Mouse (Mus musculus): ENCODE results near the gene Tarsl2.

The Tarsl2 gene

DNA sequence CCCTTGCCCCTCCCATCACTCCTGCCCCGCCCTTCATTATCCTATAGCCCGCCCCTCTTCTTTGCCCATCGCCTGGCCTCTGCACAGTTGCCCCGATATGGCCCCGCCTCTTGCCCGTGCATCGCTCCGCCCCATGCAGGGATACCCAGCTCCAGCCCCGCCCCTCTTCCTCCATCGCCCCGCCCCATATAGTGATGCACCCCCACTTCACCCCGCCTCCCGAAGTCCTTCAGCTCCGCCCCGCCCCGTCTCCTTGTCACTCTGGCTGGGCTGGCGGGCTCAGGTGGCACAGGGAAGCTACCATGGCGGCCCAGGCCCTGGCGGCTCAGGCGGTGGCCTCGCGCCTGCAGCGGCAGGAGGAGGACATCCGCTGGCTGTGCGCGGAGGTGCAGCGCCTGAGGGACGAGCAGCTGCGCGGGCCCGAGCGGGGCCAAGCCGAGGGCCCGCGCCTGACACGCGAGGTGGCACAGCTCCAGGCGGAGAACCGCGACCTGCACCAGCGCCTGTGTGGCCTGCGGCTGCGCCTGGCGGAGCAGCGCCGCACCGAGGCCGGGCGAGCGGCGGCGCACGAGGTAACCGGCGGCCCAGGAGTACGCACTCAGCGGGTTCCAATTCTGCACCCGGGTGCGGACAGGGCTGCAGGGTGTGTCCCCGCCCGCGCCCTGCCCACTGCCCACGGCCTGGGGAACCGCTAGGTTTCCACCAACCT is at the start of gene Tarsl2:
Gene Tarsl2 (plus strand): TSS at position 256 of the 709 bp plus-strand sequence.
- DNase-seq (ENCODE audit: low spot score in 2 of 2), result peak; percentile 92 to 94

DNA sequence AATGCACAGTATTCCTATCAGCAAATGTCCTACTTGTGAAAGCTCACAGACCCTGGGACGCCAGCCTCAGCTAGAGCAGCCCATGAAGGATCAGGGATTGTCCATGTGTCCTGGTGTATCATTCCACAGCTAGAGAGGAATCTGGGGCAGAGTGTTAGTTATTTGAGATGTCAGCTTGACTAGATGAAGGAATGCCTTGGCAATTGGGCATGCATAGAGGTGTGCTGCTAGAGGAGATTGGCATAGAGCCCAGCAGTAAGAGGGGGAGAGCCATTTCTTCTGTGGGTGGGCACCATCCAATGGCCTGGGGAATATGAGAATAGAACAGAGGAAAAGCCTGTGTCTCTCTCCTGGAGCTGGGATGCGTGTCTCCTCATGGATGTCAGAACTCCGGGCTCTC is 38.6 kb upstream of the Tarsl2 start:
- no peak for DNase-seq (ENCODE audit: low spot score in 2 of 2)

DNA sequence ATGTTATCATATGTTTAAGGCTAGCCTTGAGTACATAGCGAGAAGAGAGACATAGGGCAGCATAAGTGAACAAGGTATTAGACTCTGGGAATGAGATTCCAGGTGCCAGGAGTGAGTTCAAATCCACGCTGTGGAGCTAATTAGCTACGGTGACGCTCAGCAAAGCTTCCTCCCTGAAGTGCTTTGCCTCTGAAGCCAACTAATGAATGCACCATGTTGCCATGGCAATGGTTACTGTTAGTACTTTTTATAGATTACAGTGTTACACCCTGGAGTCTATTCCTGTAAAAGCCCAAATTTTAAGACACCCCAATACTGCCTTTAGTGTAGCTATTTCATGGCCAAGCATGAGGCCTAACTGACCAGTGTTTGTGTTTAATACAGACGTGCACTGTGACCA is 37.7 kb upstream of the Tarsl2 start:
- peak in 1 of 2 experiments; percentile 38 for DNase-seq (ENCODE audit: low spot score in 2 of 2)

DNA sequence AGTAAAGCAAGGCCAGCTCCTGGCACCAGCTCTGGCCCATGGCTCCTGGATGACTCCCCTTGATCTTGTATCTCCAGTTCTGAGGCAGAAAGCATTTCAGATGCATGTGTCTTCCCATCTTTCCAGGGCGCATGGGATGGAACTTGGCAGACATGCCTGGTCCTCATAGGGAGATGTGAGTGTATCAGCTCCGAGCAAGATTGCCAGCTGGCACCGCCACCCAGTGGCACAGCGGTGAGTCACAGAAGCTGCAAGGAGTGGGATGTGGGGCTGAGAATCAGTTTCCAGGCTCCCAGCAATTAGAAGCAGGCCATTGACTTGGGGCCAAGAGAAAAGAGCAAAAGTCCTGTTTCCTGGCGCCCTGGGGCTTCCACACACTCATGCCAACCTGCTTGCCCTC is 34.5 kb upstream of the Tarsl2 start:
- peak; percentile 72 to 85 for DNase-seq (ENCODE audit: low spot score in 2 of 2)

DNA sequence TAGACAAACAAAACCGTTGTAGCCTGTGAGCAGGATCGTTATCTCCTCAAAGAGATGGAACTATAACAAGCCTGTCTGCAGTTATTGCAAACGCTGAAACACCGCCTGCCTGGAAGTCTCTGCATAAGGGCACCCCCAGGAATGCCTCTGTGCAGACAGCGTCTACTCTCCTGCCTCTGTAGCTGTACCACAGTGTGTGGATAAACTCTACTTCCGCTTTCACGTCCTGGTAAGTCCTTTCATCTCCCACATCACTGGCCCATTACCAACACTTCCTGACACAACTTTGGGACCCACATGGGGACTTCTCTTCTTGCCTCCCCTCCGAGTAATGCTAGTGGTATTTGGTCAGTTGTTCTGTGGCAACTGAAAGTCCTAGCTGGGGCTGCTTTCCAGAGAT is 34.0 kb upstream of the Tarsl2 start:
- DNase-seq (ENCODE audit: low spot score in 2 of 2), result no peak

DNA sequence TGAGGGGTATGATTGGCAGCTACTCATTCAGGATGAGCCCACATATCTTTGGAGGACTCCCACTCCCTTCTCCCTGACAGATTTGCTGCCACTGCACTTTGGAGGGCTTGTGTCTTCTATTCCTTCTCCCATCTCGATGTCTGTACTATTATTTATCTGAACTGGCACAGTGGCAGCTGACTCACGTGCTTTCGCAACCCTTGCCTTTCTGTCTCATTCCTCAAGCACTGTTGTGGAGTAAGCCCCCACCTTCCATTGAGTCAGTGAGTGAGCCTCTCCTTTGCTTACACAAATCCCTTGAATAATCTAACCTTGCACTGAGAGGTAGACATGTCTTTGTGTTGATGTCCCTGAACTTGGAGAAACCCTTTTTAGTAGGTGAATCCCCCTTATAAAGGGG is 33.4 kb upstream of the Tarsl2 start:
- DNase-seq (ENCODE audit: low spot score in 2 of 2), result no peak

DNA sequence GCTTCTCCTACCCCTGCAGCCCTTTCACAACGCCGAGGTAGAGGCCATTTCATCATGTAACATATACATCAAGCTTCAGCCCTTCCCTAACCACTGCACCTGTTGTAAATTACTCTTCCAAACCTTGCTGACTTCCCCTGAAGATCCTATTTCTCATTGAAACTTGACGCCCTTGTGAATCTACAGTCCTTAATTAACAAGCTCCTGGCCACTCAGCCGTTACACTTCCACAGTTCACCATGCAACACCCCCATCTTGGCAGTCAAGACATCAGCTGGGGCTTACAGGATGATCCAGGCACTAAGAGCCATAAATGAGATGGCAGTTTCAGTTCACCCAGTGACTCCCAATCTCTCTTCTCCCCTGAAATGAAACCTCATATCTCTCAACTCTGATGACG is 31.0 kb upstream of the Tarsl2 start:
- no peak for DNase-seq (ENCODE audit: low spot score in 2 of 2)

DNA sequence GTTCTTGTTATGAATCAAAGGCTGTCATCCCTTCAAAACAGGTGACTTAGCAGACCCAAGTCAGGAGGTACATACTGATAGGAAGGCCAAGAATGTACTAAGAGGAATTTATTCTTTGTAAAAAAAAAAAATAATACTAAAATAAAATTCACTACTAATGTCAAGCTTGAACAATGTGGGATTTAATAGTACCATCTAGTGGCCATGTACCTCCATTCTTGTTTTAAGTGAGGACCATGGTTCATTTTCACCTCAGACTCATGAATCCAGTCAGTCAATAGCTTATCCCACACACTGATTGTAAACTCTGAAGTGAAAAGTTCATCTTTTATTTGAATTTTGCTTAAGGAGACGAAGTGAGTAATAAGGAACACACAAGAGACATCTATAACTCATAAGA is 25.9 kb upstream of the Tarsl2 start:
- no peak for DNase-seq (ENCODE audit: low spot score in 2 of 2)

DNA sequence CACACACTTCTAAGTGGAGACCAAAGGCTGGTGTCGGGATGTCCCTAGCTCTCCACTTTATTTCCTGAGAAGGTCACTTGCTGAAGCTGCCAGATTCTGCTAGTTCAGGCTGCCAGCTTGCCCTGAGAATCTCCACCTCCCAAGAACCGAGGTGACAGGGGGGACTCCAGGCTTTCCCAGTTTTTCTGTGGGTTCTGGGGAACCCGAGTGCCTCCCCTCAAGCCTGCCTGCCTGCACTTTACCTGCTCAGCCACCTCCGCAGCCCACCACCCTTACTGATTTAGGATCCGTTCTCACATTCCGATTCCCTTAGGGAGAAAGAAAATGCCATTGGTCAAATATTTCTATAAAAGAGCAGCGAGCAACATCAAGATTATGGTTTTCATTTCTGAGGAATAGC is 24.0 kb upstream of the Tarsl2 start:
- DNase-seq (ENCODE audit: low spot score in 2 of 2), result no peak

DNA sequence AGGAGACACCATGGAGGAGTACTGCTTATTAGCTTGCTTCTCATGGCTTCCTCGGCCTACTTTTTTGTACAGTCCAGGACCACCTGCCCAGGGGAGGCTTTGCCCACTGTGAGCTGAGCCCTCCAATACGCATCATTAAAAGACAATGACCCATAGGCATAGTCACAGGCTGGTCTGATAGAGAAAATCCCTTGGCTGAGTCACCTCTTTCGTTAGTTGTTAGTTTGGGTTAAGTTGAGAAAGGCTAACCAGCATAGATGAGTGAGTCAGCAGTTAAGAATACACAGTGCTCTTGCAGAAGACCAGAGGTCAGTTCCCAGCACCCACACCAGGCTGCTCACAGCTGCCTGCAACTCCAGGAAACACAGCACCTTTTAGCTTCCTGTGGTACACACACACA is 21.4 kb upstream of the Tarsl2 start:
- no peak for DNase-seq (ENCODE audit: low spot score in 2 of 2)

DNA sequence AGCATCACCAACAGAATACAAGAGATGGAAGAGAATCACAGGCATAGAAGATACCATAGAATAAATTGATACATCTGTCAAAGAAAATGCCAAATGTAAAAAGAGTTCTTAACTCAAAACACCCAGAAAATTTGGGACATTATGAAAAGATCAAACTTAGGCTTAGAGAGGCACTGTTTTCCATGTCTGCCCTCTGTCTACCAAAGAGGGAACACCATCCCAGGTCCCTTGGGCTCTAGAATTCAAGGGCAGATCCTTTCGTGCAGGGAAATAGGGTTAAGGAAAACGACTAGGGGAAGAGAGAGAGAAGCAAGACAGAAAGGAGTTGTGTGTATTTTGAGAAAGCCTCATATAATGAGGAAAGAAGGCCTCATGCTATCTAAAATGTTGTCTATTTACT is 19.2 kb upstream of the Tarsl2 start:
- DNase-seq (ENCODE audit: low spot score in 2 of 2), result no peak

DNA sequence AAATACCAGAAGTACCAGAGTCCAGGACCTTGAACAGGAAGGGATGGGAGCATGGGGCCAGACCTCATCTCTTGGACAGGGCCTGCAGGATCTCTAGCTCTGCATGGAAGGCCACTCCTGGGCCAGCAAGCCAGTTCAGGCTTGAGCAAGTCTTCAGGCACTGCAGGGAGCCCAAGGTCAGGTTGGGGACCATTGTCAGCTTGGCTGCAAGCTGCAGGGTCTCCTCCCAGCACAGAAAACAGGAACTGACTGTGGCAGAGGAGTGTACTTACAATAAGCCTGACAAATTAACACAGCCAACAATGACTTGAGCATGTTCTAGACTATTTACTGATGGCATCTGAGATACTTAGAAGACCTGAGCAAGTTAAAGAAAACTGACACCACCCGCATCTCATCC is 14.9 kb upstream of the Tarsl2 start:
- DNase-seq (ENCODE audit: low spot score in 2 of 2), result no peak

DNA sequence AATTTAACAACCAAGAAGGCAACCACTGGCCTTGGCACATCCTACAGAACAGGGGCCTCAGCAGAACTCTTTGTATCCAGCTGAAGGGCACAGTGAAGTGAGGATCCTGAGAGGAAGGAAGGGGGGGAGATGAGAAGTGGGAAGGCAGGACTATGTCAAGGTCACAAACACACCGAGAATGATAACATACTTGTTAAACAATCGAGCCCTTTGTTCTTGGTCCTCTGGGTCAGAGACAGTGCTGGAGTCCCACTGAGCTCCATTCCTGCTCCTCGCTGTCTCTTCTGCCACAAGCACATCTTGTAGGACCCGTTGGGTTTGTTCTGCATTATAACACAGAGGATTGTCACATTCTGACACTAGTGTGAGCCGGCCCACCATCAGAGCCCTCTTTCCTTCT is 14.0 kb upstream of the Tarsl2 start:
- DNase-seq (ENCODE audit: low spot score in 2 of 2), result no peak

DNA sequence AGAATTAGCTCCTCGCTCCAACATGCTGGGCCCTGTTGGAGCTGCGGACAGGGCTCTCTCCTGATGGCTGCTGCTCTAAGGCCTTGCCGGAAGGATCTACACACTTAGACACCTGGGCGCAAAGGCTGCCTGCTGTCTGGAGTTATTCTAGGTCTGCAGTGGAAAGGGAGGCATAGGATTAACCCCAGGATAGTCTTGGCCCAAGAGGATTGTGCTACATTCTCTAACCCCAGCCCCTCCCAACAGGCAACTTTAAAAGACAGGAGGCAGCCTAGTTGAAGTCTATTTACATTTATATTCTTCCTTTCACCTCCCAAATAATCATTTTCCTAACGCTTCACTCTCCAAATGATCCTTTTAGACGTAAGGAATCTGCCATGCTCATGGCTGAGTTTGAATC is 8.9 kb upstream of the Tarsl2 start:
- DNase-seq (ENCODE audit: low spot score in 2 of 2), result no peak

DNA sequence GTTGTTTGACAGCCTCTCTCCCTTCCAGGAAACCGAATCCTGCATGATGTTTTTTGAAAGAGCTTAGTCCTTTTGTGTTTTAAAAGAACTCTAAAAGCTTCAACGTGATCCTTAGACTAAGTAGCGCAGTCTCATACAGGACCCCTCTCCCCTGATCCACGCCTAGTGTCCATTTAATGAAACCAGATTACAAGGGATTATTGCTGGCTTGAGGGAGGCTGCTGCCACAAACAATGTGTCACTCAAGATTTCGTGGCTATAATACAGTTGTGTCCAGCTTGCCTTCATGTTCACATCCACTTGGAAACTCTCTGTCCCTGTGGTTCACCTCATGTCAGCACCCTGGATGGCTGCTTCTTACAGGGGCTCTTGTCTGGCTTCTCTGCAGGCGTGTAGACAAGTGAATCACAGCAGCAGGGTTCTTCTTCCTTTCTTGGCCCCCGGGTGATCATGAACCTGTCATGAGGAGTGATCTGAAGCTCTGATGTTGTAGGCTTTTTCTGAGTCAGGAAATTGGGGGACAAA is 8.3 kb upstream of the Tarsl2 start:
- no peak for DNase-seq (ENCODE audit: low spot score in 2 of 2)

DNA sequence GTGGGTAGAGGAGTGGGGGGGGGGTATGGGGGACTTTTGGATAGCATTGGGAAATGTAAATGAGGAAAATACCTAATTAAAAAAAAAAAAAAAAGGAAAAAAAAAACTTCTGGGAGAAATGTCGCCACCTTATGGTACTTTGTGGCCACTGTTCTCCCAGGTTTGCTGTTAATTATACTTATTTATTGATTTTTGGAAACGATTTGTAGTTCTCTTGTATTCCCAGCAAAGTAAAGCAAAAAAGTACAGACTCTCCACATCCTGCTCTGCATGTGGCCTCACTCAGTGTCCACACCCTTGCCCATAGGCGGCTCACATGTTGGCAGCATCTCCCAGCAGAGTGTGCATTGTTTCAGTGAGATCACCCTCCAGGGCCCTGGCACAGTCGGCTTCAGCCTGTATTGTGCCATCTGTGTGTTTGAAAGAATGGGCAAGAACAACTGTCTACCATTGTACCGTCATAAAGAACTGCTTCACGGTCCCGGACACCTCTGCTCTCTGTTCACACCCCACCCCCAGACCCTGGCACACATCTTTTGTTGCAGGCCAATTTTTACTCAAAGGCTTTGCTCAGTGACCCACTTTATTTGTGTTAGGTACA is 6.4 kb upstream of the Tarsl2 start:
- no peak for DNase-seq (ENCODE audit: low spot score in 2 of 2)

DNA sequence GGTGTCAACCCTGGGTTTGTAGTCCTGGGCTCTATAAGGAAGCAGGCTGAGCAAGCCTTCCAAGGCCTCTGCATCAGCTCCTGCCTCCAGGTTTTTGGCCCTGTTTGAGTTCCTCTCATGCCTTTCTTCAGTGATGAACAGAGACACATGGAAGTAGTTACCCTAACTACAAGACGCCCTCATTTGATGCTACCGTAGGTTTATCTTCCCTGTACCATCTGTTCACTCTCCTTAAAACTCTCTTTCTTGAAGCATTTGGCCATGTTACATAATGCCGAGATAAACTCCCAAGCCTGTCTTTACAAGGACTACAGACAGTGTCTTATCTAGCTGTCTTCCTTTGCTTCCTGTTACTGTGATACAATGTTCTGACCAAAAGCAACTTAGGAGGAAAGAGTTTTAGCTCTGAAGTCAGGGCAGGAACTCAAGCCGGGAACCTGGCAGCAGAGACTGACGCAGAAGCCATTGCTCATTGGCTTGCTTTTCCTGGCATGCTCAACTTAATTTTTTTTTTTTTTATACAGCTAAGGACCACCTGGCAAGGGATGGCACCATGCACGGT is 4.8 kb upstream of the Tarsl2 start:
- peak in 1 of 2 experiments; percentile 45 for DNase-seq (ENCODE audit: low spot score in 2 of 2)

DNA sequence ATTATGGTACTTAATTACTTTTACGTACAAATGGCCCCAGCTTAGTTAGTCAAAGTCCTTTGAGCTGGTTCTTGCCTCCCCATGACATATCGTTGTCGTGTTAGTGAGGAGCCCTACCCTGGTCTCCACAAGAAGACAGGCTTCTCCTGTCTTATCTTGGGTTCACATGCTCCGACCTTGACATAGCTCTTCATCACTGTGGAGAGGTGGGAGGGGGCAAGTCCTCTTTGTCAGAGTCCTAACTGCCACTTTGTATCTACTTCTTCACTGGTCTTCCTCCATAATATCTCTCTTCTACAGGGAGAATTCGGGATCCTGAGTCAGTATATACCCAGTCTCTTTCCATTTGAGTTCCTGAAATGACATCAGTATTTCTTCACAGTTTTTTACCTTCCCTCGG is 4.0 kb upstream of the Tarsl2 start:
- DNase-seq (ENCODE audit: low spot score in 2 of 2), result no peak

DNA sequence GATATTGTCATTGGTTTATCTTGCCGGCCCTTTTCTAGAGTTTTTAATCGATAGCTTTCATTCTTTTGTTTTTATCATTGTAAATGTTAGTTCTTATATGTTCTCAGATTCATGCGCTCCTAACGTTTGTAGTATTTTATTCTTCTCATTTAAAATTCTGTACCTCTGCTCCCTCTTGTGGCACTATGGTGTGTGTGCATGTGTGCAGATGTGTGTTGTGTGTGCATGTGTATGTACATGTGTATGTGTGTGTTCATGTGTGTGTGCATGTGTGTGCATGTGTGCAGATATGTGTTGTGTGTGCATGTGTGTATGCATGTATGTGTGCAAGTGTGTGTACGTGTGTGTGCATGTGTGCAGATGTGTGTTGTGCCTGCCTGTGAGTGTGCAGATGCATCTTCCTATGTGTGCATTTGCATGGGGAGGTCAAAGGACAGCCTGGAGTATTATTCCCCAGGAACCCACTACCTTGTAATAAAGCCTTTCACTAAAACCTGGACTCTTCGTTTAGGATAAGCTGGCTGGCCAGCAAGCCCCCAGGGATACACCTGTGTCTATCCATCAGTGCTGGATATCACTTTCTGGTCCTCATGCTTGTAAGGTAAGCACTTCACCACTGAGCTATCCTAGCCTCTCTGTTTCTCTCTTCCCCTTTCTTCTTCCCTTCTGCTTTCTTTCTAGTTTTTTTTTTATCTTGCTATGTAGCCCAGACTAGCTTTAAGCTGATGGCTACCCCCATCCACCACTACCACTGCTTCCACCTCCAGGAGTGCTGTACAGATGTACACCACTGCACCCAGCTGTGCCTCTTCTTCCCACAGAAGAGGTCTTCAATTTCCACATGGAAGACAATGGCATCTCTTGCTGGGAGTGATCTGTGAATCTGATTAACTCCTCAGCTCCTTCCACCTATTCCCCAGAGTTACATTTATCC is 2.1 kb upstream of the Tarsl2 start:
- peak in 1 of 2 experiments; percentile 38 for DNase-seq (ENCODE audit: low spot score in 2 of 2)

DNA sequence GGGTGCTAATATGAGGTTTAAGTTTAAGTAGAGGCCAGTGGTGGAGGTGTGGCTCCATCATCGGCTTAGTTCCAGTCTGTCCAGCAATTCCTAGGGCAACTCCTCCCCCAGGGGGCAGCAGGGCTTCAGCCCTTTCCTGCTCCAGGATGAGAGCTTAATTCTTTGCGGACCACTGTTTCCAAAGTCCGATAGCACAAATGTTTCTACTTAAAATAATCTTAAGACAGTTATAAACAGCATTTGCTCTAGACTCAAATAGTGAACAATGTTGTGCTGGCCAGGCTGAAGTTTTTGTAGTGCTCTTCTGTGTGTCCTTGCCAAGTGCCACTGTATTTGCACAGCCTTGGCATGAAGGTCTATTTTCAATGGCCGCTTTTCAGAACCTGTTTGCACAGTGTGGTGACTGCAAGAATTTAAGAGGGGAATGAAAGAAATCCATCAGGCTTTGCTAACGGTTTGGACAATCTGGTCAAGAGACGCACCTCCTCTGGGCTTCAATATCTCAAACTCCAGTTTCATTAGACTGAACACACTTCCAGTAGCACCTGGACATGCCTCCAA is 757 bp upstream of the Tarsl2 start:
- no peak for DNase-seq (ENCODE audit: low spot score in 2 of 2)

DNA sequence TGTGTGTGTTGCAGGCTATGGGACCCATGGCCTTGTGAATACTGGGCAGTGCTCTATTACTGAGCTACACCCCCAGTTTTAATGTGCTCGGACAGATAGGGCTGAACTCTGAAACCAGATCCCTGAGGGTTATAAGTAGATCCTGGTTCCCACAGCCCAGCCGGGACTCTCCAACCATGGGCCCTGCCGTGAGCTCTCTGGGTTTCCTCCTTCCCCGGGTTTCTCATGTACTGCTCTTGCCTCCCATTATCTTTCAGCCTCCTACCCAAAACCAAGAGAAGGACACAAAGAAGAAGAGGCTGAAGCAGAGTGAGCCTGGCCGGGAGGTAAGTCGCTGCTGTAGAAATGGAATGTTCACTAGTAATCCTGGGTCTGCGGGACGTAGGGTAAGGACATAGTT is 1.3 kb downstream of the Tarsl2 start:
- DNase-seq (ENCODE audit: low spot score in 2 of 2), result no peak

DNA sequence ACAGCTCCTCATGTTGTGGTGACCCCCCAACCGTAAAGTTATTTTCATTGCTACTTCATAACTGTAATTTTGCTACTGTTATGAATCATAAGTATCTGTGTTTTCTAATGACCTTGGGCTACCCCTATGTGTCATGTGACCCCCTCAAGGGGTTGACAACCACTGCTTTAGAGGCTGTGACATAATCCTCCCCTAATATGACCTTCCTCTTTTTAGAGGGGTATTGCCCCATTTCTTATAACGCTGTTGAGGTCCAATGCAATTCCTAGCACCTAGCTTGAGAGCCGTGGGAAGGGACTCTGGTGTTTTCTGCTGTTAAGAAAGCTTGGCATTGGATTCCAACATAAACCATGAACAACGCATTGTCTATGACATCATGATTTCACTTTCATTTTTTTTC is 6.0 kb downstream of the Tarsl2 start:
- no peak for DNase-seq (ENCODE audit: low spot score in 2 of 2)

All from frontal cortex, postnatal 36 days (tissue).